Mouse (Mus musculus): ENCODE measurements around the gene Cbfa2t2. TPM values are rescaled to one million over a fixed set of nuclear protein-coding genes. Genes with fewer than 3 reads are reported as not detected.
A peak's percentile ranks its signal among the peaks of the same experiment; 100 is the strongest.

The Cbfa2t2 gene
- polyA plus RNA-seq, 1 experiment: 7.5 TPM

- H3K36me3 ChIP-seq (ENCODE audit: control insufficient read depth, insufficient read depth): no peaks in the 10 kb centered on the region
- H3K4me2 ChIP-seq (ENCODE audit: low read depth): peak overlapping the region; percentile 84
- H3K4me3 ChIP-seq: peak overlapping the region; percentile 49
- H3ac ChIP-seq (ENCODE audit: control insufficient read depth, insufficient read length): peak overlapping the region; percentile 25
- peaks cover 15% of the 10 kb centered on the region for H3K79me2 ChIP-seq (ENCODE audit: control insufficient read depth, insufficient read depth)
- H3K27me3 ChIP-seq (ENCODE audit: control insufficient read depth, insufficient read depth, insufficient read length): no peaks in the 10 kb centered on the region
- TF ChIP-seq MYOG (IDR thresholded peaks at IDR 0.05; ENCODE audit: control insufficient read depth in 1 of 3, insufficient read depth in 1 of 3, insufficient read length in 2 of 3, low read depth in 2 of 3) (peak in 2 of 3 experiments; percentile 24 to 48), MYOD1 (IDR thresholded peaks at IDR 0.05; ENCODE audit: control insufficient read depth in 1 of 3, insufficient read length in 2 of 3, low read depth in 2 of 3) (peak in 2 of 3 experiments; percentile 42 to 70), CEBPB (IDR thresholded peaks at IDR 0.05; ENCODE audit: insufficient read depth, poor library complexity, severe bottlenecking) (no peak)
Measured at GRCm38 (mm10) chr2:154568329-154569070, 132.2 kb downstream of the Cbfa2t2 start.

GRCm38 (mm10) chr2:154569071-154569748 lies 132.9 kb downstream of the Cbfa2t2 start:
- Histone ChIP-seq H3K79me2 (ENCODE audit: control insufficient read depth, insufficient read depth) (peaks cover 15% of the 10 kb centered on the region), H3K4me3 (peak overlapping the region; percentile 49), H3K4me2 (ENCODE audit: low read depth) (peak overlapping the region; percentile 84), H3K36me3 (ENCODE audit: control insufficient read depth, insufficient read depth) (no peaks in the 10 kb centered on the region), H3ac (ENCODE audit: control insufficient read depth, insufficient read length) (peak overlapping the region; percentile 25), H3K27me3 (ENCODE audit: control insufficient read depth, insufficient read depth, insufficient read length) (no peaks in the 10 kb centered on the region)
- TF ChIP-seq POLR2A (IDR thresholded peaks at IDR 0.05; ENCODE audit: insufficient read length, low read depth) (peak; percentile 41), MAX (IDR thresholded peaks at IDR 0.05; ENCODE audit: low read depth) (no peak), CEBPB (IDR thresholded peaks at IDR 0.05; ENCODE audit: insufficient read depth, poor library complexity, severe bottlenecking) (no peak), MYOG (IDR thresholded peaks at IDR 0.05; ENCODE audit: control insufficient read depth in 1 of 3, insufficient read depth in 1 of 3, insufficient read length in 2 of 3, low read depth in 2 of 3) (no peak), POLR2AphosphoS2 (IDR thresholded peaks at IDR 0.05; ENCODE audit: insufficient read length, low read depth) (peak; percentile 17), MYOD1 (IDR thresholded peaks at IDR 0.05; ENCODE audit: control insufficient read depth in 1 of 3, insufficient read length in 2 of 3, low read depth in 2 of 3) (peak in 1 of 3 experiments; percentile 3), E2F4 (IDR thresholded peaks at IDR 0.05; ENCODE audit: insufficient read depth) (no peak), SRF (IDR thresholded peaks at IDR 0.05; ENCODE audit: control insufficient read depth, insufficient read length, low read depth) (peak; percentile 31), USF1 (IDR thresholded peaks at IDR 0.05; ENCODE audit: low read depth) (peak; percentile 94), REST (IDR thresholded peaks at IDR 0.05; ENCODE audit: insufficient read depth, insufficient read length) (no peak), TCF12 (IDR thresholded peaks at IDR 0.05; ENCODE audit: insufficient read depth, poor library complexity, severe bottlenecking) (no peak), TCF3 (IDR thresholded peaks at IDR 0.05; ENCODE audit: insufficient read length, low read depth) (no peak)

GRCm38 (mm10) chr2:154569836-154570286 lies 133.6 kb downstream of the Cbfa2t2 start, which contains the start of gene E2f1:
TSS of gene E2f1 (minus strand) at chr2:154569892.
- Histone ChIP-seq H3K36me3 (ENCODE audit: control insufficient read depth, insufficient read depth) (no peaks in the 10 kb centered on the region), H3K4me3 (peak within 1 kb of the TSS; percentile 49), H3K4me2 (ENCODE audit: low read depth) (peak within 1 kb of the TSS; percentile 99), H3ac (ENCODE audit: control insufficient read depth, insufficient read length) (peak within 1 kb of the TSS; percentile 25), H3K27me3 (ENCODE audit: control insufficient read depth, insufficient read depth, insufficient read length) (no peaks in the 10 kb centered on the region), H3K79me2 (ENCODE audit: control insufficient read depth, insufficient read depth) (peaks cover 15% of the 10 kb centered on the region)
- TF ChIP-seq REST (IDR thresholded peaks at IDR 0.05; ENCODE audit: insufficient read depth, insufficient read length) (no peak), MYOD1 (IDR thresholded peaks at IDR 0.05; ENCODE audit: control insufficient read depth in 1 of 3, insufficient read length in 2 of 3, low read depth in 2 of 3) (no peak), MYOG (IDR thresholded peaks at IDR 0.05; ENCODE audit: control insufficient read depth in 1 of 3, insufficient read depth in 1 of 3, insufficient read length in 2 of 3, low read depth in 2 of 3) (peak in 1 of 3 experiments; percentile 3), MAX (IDR thresholded peaks at IDR 0.05; ENCODE audit: low read depth) (no peak), POLR2AphosphoS2 (IDR thresholded peaks at IDR 0.05; ENCODE audit: insufficient read length, low read depth) (peak; percentile 34), POLR2A (IDR thresholded peaks at IDR 0.05; ENCODE audit: insufficient read length, low read depth) (peak; percentile 66), E2F4 (IDR thresholded peaks at IDR 0.05; ENCODE audit: insufficient read depth) (peak; percentile 88), USF1 (IDR thresholded peaks at IDR 0.05; ENCODE audit: low read depth) (peak; percentile 77), CEBPB (IDR thresholded peaks at IDR 0.05; ENCODE audit: insufficient read depth, poor library complexity, severe bottlenecking) (no peak)

- peak overlapping the region; percentile 99 for H3K4me2 ChIP-seq (ENCODE audit: low read depth)
- peaks cover 15% of the 10 kb centered on the region for H3K79me2 ChIP-seq (ENCODE audit: control insufficient read depth, insufficient read depth)
- peak overlapping the region; percentile 49 for H3K4me3 ChIP-seq
- TF ChIP-seq TCF3 (IDR thresholded peaks at IDR 0.05; ENCODE audit: insufficient read length, low read depth): no peak
- TF ChIP-seq USF1 (IDR thresholded peaks at IDR 0.05; ENCODE audit: low read depth): no peak
- no peak for TF ChIP-seq POLR2AphosphoS2 (IDR thresholded peaks at IDR 0.05; ENCODE audit: insufficient read length, low read depth)
- TF ChIP-seq SRF (IDR thresholded peaks at IDR 0.05; ENCODE audit: control insufficient read depth, insufficient read length, low read depth): no peak
- TF ChIP-seq POLR2A (IDR thresholded peaks at IDR 0.05; ENCODE audit: insufficient read length, low read depth): no peak
- no peak for TF ChIP-seq MAX (IDR thresholded peaks at IDR 0.05; ENCODE audit: low read depth)
- TF ChIP-seq MYOG (IDR thresholded peaks at IDR 0.05; ENCODE audit: control insufficient read depth in 1 of 3, insufficient read depth in 1 of 3, insufficient read length in 2 of 3, low read depth in 2 of 3): no peak
- no peak for TF ChIP-seq REST (IDR thresholded peaks at IDR 0.05; ENCODE audit: insufficient read depth, insufficient read length)
- TF ChIP-seq E2F4 (IDR thresholded peaks at IDR 0.05; ENCODE audit: insufficient read depth): no peak
- H3K27me3 ChIP-seq (ENCODE audit: control insufficient read depth, insufficient read depth, insufficient read length): no peaks in the 10 kb centered on the region
- no peaks in the 10 kb centered on the region for H3K36me3 ChIP-seq (ENCODE audit: control insufficient read depth, insufficient read depth)
- H3ac ChIP-seq (ENCODE audit: control insufficient read depth, insufficient read length): no peak overlapping the region
Measured at GRCm38 (mm10) chr2:154570666-154571065, 134.4 kb downstream of the Cbfa2t2 start.

All from myocyte (in vitro differentiated cells).